Mouse (Mus musculus) G1E (cell line): ENCODE data around the gene Ercc4. TPM values are rescaled to one million over a fixed set of nuclear protein-coding genes. Genes with fewer than 3 reads are reported as not detected.

Source experiments
- ATAC-seq: 2 replicates; pipeline ENCODE4 v1.8.0; 2016; ENCODE audit warnings: mild to moderate bottlenecking; ENCODE audit not compliant: insufficient number of reproducible peaks, poor library complexity, low FRiP score, severe bottlenecking; ENCODE audit errors: extremely low read depth
- DNase-seq: peaks from one replicate; pipeline ENCODE4 v3.0.0; 2012; ENCODE audit warnings: low spot score
- H3K27me3 ChIP-seq: 2 replicates; pipeline ENCODE4 v1.6.1; 2012; ENCODE audit warnings: mild to moderate bottlenecking, low read length, inconsistent platforms; ENCODE audit not compliant: insufficient read depth
- H3K36me3 ChIP-seq: replicated peaks from 2 replicates; pipeline ENCODE3; 2012; ENCODE audit warnings: mild to moderate bottlenecking, inconsistent platforms
- H3K4me1 ChIP-seq: 2 replicates; pipeline ENCODE4 v1.6.1; 2012; ENCODE audit warnings: low read depth, low read length, inconsistent platforms, mixed read lengths; ENCODE audit not compliant: insufficient read depth
- H3K4me3 ChIP-seq: 2 replicates; pipeline ENCODE4 v1.5.1; 2012; ENCODE audit warnings: low read depth, mild to moderate bottlenecking, inconsistent platforms, low read length, moderate library complexity, mixed read lengths
- H3K9me3 ChIP-seq: replicated peaks from 2 replicates; pipeline ENCODE4 v1.6.1; 2012; ENCODE audit warnings: inconsistent platforms
- CTCF ChIP-seq: IDR thresholded peaks from 2 replicates; pipeline ENCODE4 v1.5.1; 2012; ENCODE audit warnings: low read depth, low read length, inconsistent platforms, mixed read lengths
- GATA1 ChIP-seq: IDR thresholded peaks from 2 replicates; pipeline ENCODE4 v1.6.1; 2012; ENCODE audit warnings: borderline replicate concordance, low read length, inconsistent platforms, mixed read lengths
- GATA2 ChIP-seq: IDR thresholded peaks from 2 replicates; pipeline ENCODE4 v1.6.1; 2012; ENCODE audit warnings: low read depth, low read length, inconsistent platforms, borderline replicate concordance
- POLR2AphosphoS5 ChIP-seq: IDR thresholded peaks from 2 replicates; pipeline ENCODE4 v1.6.1; 2012; ENCODE audit warnings: low read depth, low read length, inconsistent platforms; ENCODE audit not compliant: insufficient replicate concordance
- TAL1 ChIP-seq: conservative IDR thresholded peaks from 2 replicates; pipeline ENCODE4 v1.6.1; 2012; ENCODE audit warnings: low read depth, low read length, inconsistent platforms, mixed read lengths
- polyA plus RNA-seq: library from polyadenylated mRNA; stranded (reverse); fragments of >175 nt; gene quantifications from 2 replicates; pipeline ENCODE4 v1.2.3, GENCODE M21; 2012
- total RNA-seq, 2 experiments: library from RNA; stranded (forward) in 1 of 2; stranded (reverse) in 1 of 2; fragments of 200-1000 nt in 1 of 2; fragments of >200 nt in 1 of 2; fragmentation: Nextera tagmentation in 1 of 2; gene quantifications; 2 replicates each; pipeline ENCODE4 v1.2.3; 2014 to 2017

The Ercc4 gene
- total and polyA plus RNA-seq, 3 experiments, result 7.8 to 35.9 (median 15.2) TPM

DNA sequence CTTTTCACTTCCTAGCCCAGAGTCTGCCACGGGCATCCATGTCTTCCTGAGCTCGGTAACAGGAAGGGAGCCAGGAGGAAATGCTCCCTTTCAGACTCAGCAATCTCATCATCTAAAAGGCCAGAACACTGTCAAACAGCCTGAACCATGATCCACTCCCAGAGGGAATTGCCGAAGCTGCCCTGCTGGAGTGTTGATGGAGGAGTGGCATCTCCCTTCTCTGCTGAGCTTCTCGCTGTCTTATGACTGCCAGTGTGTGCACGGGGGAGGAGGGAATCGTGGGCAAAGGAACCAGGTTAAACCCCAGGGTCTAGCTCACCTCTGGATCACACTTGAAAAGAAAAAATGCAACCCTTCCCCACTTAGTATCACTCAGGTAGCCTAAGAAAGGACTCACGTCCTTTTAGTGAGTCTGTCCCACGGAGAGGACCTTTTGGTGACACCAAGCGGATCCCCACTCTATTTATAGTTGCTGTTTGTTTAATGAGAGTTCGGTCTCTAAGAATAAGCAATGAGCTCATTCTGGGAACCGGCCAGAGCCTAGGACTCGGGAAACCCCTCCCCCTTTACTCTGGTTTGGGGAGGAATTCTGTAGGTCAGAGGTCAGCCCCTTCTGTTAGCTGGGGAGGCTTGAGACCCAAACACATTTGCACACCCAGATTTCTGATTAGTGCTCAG, 80.1 kb downstream of the Ercc4 start:
- no peak for DNase-seq
- ATAC-seq, result no peak
- H3K36me3 ChIP-seq, result no peaks in the 10 kb centered on the region
- TF ChIP-seq TAL1, result no peak
- no peak for TF ChIP-seq POLR2AphosphoS5
- no peak for TF ChIP-seq GATA2
- TF ChIP-seq GATA1, result no peak
- TF ChIP-seq CTCF, result no peak
- H3K4me1 ChIP-seq, result no peaks in the 10 kb centered on the region
- H3K27me3 ChIP-seq, result peaks cover 4% of the 10 kb centered on the region; the same call in 1 of the 2 replicates
- no peak overlapping the region for H3K4me3 ChIP-seq
- no peaks in the 10 kb centered on the region for H3K9me3 ChIP-seq

DNA sequence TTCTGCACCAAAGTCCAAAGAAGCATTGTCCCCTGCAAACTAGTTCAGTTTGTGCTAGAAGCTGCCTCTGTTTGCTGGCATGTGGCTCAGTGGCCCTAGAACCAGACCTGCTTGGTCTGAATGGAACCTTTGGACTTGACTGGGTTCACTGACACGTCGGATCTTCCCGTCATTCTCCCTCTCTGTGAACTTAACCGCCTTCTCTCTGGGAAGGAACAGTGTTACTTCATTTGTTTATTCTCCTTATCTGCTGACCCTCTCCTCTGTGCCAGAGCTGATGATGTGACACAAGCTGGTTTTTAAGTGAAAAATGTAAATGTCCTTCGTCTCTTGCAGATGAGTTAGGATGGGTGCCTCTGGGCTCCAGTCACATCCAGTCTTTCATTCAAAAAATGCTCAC, 81.0 kb downstream of the Ercc4 start:
- Histone ChIP-seq H3K27me3 (peaks cover 4% of the 10 kb centered on the region; the same call in 1 of the 2 replicates), H3K4me1 (no peaks in the 10 kb centered on the region), H3K9me3 (no peaks in the 10 kb centered on the region), H3K4me3 (no peak overlapping the region), H3K36me3 (no peaks in the 10 kb centered on the region)
- ATAC-seq, result no peak
- no peak for DNase-seq
- TF ChIP-seq POLR2AphosphoS5 (no peak), GATA2 (no peak), GATA1 (no peak), CTCF (no peak), TAL1 (no peak)

DNA sequence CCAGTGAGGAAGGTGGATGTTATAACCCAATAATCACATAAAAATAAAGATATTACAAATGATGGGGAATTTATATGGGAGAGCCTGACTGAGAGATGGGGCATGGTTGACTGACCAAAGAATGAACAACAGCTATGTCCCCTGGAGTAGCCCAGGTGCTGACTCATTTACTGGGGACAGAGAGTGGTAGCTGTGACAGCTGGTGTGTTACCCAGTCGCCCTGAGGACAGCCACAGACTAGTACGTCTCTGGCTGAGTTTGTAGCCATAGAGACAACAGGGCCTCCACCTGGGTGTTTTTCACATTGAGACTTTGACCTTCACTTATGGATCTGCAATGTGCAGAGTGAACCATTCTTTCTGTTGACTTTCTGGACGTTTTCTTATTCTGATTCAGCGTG, 81.7 kb downstream of the Ercc4 start:
- ATAC-seq, result no peak

DNA sequence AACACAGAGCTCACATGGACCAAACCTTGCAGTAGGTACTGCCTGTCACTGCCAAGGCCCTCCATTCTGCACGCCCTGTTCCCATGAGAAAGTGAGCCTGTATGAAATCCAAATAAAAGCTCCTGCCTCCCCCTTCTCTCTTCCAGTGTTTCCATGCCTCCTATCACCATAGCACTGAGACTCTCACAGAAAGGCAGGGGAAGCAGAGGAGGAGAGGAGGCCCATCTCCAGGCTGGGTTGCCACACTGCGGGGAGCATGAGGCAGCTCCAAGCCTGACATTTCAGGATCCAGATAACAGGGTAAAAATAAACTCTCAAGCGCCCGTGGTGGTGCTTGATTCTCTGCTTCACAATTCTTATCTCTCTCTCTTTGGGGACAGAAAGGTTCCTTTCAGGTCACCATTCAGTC, 84.2 kb downstream of the Ercc4 start:
- no peak overlapping the region for H3K4me3 ChIP-seq
- TF ChIP-seq GATA2 (no peak), TAL1 (no peak), GATA1 (no peak), POLR2AphosphoS5 (no peak), CTCF (no peak)
- H3K9me3 ChIP-seq, result no peaks in the 10 kb centered on the region
- H3K4me1 ChIP-seq, result no peaks in the 10 kb centered on the region
- H3K27me3 ChIP-seq, result peaks cover 5% of the 10 kb centered on the region; the same call in 1 of the 2 replicates
- H3K36me3 ChIP-seq, result no peaks in the 10 kb centered on the region
- DNase-seq (no peak), ATAC-seq (no peak)

More for the DNA sequence above, 81.7 kb downstream of the Ercc4 start:
- TF ChIP-seq GATA2 (no peak), GATA1 (no peak), POLR2AphosphoS5 (no peak), TAL1 (no peak), CTCF (no peak)
- no peak for DNase-seq
- peaks cover 4% of the 10 kb centered on the region; the same call in 1 of the 2 replicates for H3K27me3 ChIP-seq
- H3K9me3 ChIP-seq, result no peaks in the 10 kb centered on the region
- H3K4me3 ChIP-seq, result no peak overlapping the region
- H3K4me1 ChIP-seq, result no peaks in the 10 kb centered on the region
- H3K36me3 ChIP-seq, result no peaks in the 10 kb centered on the region

DNA sequence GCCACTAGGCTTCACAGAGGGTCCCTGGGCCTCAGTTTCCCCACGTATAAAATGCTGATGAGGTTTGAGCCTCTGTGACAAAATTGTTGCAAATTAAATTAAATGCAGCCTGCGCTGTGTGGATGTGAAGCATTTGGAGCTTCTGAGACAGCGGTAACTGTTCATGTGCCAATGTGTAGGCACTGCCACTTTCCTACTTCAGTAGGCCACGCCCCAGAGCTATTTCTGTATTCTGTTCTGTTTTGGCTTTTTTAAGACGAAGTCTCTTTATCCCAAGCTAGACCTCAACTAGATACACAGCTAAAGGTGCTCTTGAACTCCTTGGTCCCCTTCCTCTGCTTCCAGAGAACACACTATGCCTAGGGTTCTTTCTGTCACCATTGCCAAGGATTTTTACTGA, 85.4 kb downstream of the Ercc4 start:
- no peak for TF ChIP-seq TAL1
- TF ChIP-seq GATA1, result no peak
- no peak for TF ChIP-seq GATA2
- TF ChIP-seq CTCF, result no peak
- TF ChIP-seq POLR2AphosphoS5, result no peak
- H3K36me3 ChIP-seq, result no peaks in the 10 kb centered on the region
- no peak overlapping the region for H3K4me3 ChIP-seq
- DNase-seq, result no peak
- no peaks in the 10 kb centered on the region for H3K9me3 ChIP-seq
- ATAC-seq, result no peak
- no peaks in the 10 kb centered on the region for H3K4me1 ChIP-seq
- peaks cover 7% of the 10 kb centered on the region for H3K27me3 ChIP-seq

DNA sequence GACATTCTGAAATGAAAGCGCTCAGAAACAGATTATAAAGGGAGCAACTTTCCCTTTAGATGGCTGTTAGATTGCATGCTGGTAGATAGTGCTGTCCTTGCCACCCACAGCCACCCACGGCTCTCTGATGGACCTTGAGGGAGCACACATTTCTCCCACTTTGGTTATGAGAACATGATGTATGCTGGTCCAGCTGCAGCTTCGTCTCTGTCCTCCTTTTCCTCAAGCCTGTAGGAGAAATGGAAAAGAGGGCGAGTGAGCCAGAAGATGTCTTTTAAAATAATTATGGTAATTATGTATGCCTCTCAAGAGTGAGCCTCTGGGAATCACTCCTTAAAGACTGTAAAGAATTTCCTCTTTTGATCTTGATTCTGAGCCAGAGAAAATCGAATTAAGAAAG, 87.1 kb downstream of the Ercc4 start:
- Histone ChIP-seq H3K4me3 (no peak overlapping the region), H3K36me3 (no peaks in the 10 kb centered on the region), H3K27me3 (peaks cover 7% of the 10 kb centered on the region), H3K4me1 (no peaks in the 10 kb centered on the region), H3K9me3 (no peaks in the 10 kb centered on the region)
- TF ChIP-seq CTCF (no peak), TAL1 (no peak), GATA2 (no peak), GATA1 (no peak), POLR2AphosphoS5 (no peak)
- DNase-seq, result no peak
- ATAC-seq, result no peak

DNA sequence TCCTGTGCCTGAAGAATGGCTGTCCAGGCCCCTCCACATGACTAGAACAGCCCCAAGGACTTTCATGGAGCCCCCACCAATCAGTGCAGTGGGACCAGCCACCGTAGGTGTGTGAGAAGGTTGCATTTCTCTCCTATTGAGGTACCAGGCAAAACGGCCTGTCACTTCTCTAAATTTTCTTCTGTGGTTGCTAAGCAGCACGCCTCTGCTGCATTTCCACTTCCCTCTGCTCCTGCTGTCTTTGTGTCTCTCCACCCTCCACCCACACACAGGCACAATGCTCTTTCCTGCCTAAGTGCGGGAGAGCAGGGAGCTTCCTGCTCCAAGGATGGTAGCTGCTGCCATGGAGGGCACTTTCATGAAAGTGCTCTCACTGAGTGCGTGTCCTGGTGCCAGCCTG, 87.8 kb downstream of the Ercc4 start:
- H3K27me3 ChIP-seq, result peaks cover 7% of the 10 kb centered on the region
- H3K4me3 ChIP-seq, result no peak overlapping the region
- ATAC-seq (no peak), DNase-seq (no peak)
- no peaks in the 10 kb centered on the region for H3K4me1 ChIP-seq
- TF ChIP-seq POLR2AphosphoS5 (no peak), GATA1 (no peak), GATA2 (no peak), TAL1 (no peak), CTCF (no peak)
- no peaks in the 10 kb centered on the region for H3K9me3 ChIP-seq
- no peaks in the 10 kb centered on the region for H3K36me3 ChIP-seq
